Mouse (Mus musculus) cerebellum, adult 2 months (tissue): ENCODE data around the gene Rab28. TPM values are rescaled to one million over a fixed set of nuclear protein-coding genes. Genes with fewer than 3 reads are reported as not detected.
"Not testable (repeated sequence)": the region's sequence is repeated elsewhere in the genome, so short reads cannot be mapped to it uniquely, and the experiment has no call there.

ENCODE experiments used
- DNase-seq, 2 experiments: peaks; one replicate each; pipeline ENCODE4 v3.0.0; 2021
- H3K27ac ChIP-seq: fragments of 200-500 bp; 2 replicates; pipeline ENCODE4 v1.5.1; 2012; ENCODE audit warnings: low read length, control low read depth, inconsistent platforms; ENCODE audit not compliant: insufficient read depth
- H3K27me3 ChIP-seq: fragments of 200-500 bp; 2 replicates; pipeline ENCODE4 v1.6.1; 2012; ENCODE audit warnings: inconsistent platforms, mild to moderate bottlenecking, low read length, moderate library complexity; ENCODE audit not compliant: control insufficient read depth, insufficient read depth
- H3K4me1 ChIP-seq: fragments of 200-500 bp; 2 replicates; pipeline ENCODE4 v1.6.1; 2011; ENCODE audit warnings: low read length; ENCODE audit not compliant: control insufficient read depth, insufficient read depth
- H3K4me3 ChIP-seq: fragments of 200-500 bp; replicated peaks from 2 replicates; pipeline ENCODE3; 2011; ENCODE audit warnings: mild to moderate bottlenecking, low read depth, low read length, control low read depth; ENCODE audit not compliant: insufficient read depth
- CTCF ChIP-seq: fragments of 200-500 bp; IDR thresholded peaks from 2 replicates; pipeline ENCODE4 v1.5.1; 2011; ENCODE audit warnings: low read depth, mild to moderate bottlenecking, control low read depth, low read length, moderate library complexity, borderline replicate concordance; ENCODE audit not compliant: insufficient read depth
- POLR2A ChIP-seq: fragments of 200-500 bp; IDR thresholded peaks from 2 replicates; pipeline ENCODE4 v1.6.1; 2011; ENCODE audit warnings: low read length, control low read depth, borderline replicate concordance; ENCODE audit not compliant: insufficient read depth
- WGBS: fragments of 180-500 bp; shearing (Covaris S2); methylation state at CpG from one replicate; pipeline ENCODE4 v1.1.7; 2018; 5-methylcytosine and 5-hydroxymethylcytosine counted together
- polyA plus RNA-seq: library from polyadenylated mRNA; depleted of rRNA; stranded (reverse); fragments of >200 nt; gene quantifications from 2 replicates; pipeline ENCODE4 v1.2.3, GENCODE M21; 2012

Gene Rab28
- polyA plus RNA-seq, 1 experiment, result 78.8 TPM

- no peaks in the 10 kb centered on the region for H3K4me1 ChIP-seq
- H3K27ac ChIP-seq, result no peak overlapping the region
- H3K4me3 ChIP-seq, result no peak overlapping the region
- DNase-seq, result no peak
- WGBS, result 9% methylated on average over 12 of the region's 15 CpGs
- no peaks in the 10 kb centered on the region; the same call in 1 of the 2 replicates for H3K27me3 ChIP-seq
- no peak for TF ChIP-seq POLR2A
These were observed 37.2 kb upstream of the Rab28 start for GRCm38 (mm10) chr5:41744898-41745780.

GRCm38 (mm10) chr5:41744234-41744633, 36.3 kb upstream of the Rab28 start:
- Histone ChIP-seq H3K27ac (no peak overlapping the region), H3K27me3 (no peaks in the 10 kb centered on the region; the same call in 1 of the 2 replicates)

GRCm38 (mm10) chr5:41738817-41739216, 30.9 kb upstream of the Rab28 start:
- no peaks in the 10 kb centered on the region for H3K4me1 ChIP-seq
- H3K4me3 ChIP-seq, result no peak overlapping the region
- DNase-seq, result no peak
- H3K27me3 ChIP-seq, result no peaks in the 10 kb centered on the region
- H3K27ac ChIP-seq, result no peak overlapping the region
- 84% methylated on average over 6 of the region's 6 CpGs for WGBS
- TF ChIP-seq CTCF (no peak), POLR2A (no peak)

More at GRCm38 (mm10) chr5:41744234-41744633, 36.3 kb upstream of the Rab28 start:
- Histone ChIP-seq H3K4me1 (no peaks in the 10 kb centered on the region), H3K4me3 (no peak overlapping the region)
- TF ChIP-seq CTCF (no peak), POLR2A (no peak)
- no peak for DNase-seq
- WGBS, result 15% methylated on average over 7 of the region's 7 CpGs

DNA sequence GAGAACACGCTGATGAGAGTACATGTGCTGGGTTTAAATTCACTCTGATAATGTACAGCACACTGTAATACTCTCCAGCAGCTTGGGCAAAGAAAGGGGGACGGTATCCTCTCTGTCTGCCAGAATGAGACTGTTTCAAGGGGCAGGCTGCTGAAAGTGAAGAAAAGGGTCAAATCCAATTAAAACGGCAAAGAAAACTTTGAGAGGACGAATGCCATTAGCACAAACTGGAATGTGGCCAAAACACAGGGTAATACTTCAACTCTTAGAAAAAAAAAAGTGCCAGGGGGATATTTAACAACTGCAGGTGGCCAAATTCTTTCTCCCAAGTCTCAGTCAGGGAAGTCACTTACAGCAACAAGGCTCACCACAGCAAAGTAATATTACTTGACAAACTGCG, 29.1 kb upstream of the Rab28 start:
- Histone ChIP-seq H3K27ac (no peak overlapping the region), H3K4me3 (no peak overlapping the region), H3K27me3 (no peaks in the 10 kb centered on the region), H3K4me1 (no peaks in the 10 kb centered on the region)
- WGBS, result 52% methylated on average over 5 of the region's 5 CpGs
- no peak for DNase-seq
- TF ChIP-seq CTCF (no peak), POLR2A (no peak)

DNA sequence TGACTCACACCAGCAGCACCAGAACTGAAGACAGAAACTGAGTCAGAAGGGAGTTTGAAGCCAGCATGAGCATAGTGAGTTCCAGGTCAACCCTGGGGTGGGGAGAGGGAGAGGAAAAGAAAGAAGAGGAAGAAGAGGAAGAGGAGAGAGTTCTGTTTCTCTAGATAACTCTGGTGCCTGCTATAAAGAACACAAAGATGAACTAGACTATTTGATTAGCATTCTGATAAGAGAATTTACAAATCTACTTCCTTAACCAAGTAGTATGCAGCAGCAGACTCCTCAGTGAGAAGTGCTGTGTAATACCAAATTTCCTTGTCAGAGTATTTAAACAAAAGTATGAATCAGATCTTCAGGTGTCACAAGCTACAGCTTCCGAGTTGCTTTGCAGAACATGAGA, 19.1 kb upstream of the Rab28 start:
- Histone ChIP-seq H3K27ac (no peak overlapping the region), H3K4me3 (no peak overlapping the region), H3K4me1 (no peaks in the 10 kb centered on the region), H3K27me3 (no peaks in the 10 kb centered on the region)
- DNase-seq, result no peak
- no peak for TF ChIP-seq CTCF
- TF ChIP-seq POLR2A, result no peak
- 94% methylated on average over 1 of the region's 1 CpGs for WGBS

DNA sequence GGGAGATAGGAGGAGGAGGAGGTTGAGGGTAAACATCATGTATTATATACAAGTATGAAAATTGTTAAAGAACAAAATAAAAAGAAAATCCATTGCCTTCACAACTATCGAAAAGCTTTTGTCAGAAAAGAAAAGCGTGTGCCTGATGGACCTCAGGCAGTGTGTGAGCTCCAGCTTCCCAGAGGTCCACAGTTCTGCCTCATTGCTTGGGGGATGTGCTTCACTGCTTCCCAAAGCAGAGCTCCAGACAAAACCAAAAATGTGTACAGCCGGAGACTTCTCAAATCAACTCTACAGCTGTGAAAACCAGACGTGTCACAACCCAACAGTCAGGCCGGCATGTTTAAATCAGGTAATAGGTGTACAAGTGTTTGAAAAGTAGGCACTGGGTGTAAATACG, 17.6 kb upstream of the Rab28 start:
- H3K27me3 ChIP-seq, result no peaks in the 10 kb centered on the region
- WGBS, result 26% methylated on average over 6 of the region's 6 CpGs
- no peak for DNase-seq
- no peak for TF ChIP-seq CTCF
- no peak for TF ChIP-seq POLR2A
- H3K4me3 ChIP-seq, result no peak overlapping the region
- no peaks in the 10 kb centered on the region for H3K4me1 ChIP-seq
- H3K27ac ChIP-seq, result no peak overlapping the region

GRCm38 (mm10) chr5:41707115-41708015, 592 bp downstream of the Rab28 start:
- TF ChIP-seq POLR2A, result peak; percentile 39; the same call in 1 of the 2 replicates
- no peak for TF ChIP-seq CTCF
- WGBS, result under 1% methylated on average over 63 of the region's 63 CpGs
- no peaks in the 10 kb centered on the region for H3K27me3 ChIP-seq
- no peaks in the 10 kb centered on the region for H3K4me1 ChIP-seq
- H3K27ac ChIP-seq, result peak overlapping the region; percentile 93
- H3K4me3 ChIP-seq, result peak overlapping the region; percentile 94
- DNase-seq, result peak; percentile 51 to 53

GRCm38 (mm10) chr5:41706777-41707114, 1.2 kb downstream of the Rab28 start:
- Histone ChIP-seq H3K4me1 (no peaks in the 10 kb centered on the region), H3K27ac (no peak overlapping the region), H3K27me3 (no peaks in the 10 kb centered on the region), H3K4me3 (peak overlapping the region; percentile 94)
- 4% methylated on average over 9 of the region's 9 CpGs for WGBS
- TF ChIP-seq CTCF (no peak), POLR2A (no peak)
- no peak for DNase-seq

DNA sequence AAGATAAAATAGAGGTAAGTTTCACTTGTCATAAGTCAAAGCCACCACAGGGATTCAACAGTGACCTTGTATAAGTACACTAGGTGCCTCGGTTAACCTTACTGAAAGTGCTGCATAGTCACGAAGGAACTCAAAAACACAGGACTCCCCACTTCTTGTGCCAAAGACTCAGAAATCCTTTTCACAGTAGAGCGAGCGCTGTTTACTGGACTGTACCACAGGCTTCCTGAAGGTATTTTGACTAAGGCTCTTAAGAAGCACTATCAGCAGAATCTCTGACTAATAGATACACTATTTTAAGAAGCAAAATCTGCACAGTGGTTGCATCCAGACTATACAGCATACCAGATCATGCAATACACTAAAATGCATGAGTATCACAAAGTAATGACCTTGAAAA, 6.9 kb downstream of the Rab28 start:
- H3K27me3 ChIP-seq, H3K27ac ChIP-seq, DNase-seq, H3K4me1 ChIP-seq, H3K4me3 ChIP-seq: not testable (repeated sequence)
- 50% methylated on average over 4 of the region's 4 CpGs for WGBS
